Mouse (Mus musculus): ENCODE measurements at regions not wholly inside any gene's neighbourhood (a gene's known extent, or its start where the extent isn't known, plus 50 kb on each side); places are given as distances from the start of the nearest gene placed in this dataset.

GRCm38 (mm10) chr13:28797617-28798475, 155.7 kb downstream of the Sox4 start:
- intact Hi-C loops (cut with DNase I), result no loop called here

DNA sequence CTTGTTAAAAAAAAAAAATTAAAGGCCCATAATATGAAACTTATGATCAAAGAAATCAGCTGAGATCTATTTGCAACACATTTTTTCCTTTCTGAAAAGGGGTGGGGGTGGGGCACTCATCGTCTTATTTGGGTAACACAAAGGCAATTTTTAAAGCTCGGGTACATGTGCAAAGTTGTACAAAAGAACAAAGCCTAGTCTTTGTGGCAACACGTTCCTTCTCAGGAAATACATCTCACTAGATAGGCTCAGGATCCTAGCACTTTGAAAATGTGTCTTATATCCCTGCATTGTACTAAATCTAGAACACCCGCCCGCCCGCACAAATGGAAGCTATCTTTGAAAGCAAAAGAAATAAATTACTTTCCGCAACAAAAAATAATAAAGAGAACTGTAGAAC, 158.2 kb downstream of the Sox4 start:
- intact Hi-C loops (cut with DNase I), result no loop called here

DNA sequence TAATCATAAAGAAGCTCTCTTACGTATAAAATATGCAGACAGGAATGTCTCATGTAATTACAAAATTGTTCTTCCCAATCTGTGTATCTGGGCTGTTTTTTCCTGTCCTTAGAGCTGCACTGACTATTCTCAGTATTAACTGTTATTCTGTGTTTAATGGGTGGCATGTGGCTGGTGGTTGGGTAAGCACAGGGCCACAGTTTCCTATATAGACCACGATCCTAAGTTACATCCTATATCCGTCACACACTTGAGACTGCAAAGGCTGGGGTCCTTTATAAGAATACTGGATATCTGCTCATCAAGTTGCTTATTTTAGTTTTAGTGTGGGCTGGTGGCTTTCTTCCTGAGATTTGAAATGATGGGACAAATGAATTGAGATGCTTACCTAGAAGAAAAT, 159.0 kb downstream of the Sox4 start:
- intact Hi-C loops (cut with DNase I), result no loop called here

DNA sequence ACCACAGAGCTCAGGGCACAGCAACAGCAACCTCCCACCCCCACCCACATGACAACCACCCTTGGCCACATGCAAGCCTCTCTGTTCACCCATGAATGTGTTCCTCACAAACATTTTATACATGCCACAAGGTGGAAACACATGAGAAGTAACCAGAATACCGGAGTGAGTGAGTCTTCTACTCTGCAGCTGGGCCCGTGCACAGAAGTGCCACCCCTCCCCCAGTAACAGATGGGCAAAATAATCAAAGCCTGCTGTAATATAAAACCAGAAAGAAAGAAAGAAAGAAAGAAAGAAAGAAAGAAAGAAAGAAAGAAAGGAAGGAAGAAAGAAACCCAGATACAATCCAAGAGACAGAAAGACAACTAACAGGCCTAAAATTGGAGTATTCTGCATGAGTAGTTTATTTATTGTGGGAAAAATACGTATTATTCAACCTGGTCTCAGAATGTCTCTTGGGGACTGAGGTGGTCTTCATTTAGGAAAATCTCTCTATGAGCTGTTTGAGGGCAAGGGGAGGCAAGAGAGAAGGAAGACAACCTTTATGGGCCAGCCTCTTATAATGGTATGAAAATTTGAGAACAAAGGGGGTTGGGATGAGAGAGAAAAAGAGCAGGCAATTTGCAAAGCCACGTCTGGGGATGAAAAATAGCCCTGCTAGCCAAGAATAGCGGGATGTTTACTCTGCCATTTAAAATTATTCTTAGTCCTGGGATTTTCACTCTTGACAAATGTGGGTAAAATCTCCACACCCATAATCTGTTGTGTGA, 160.2 kb downstream of the Sox4 start:
- intact Hi-C loops (cut with DNase I), result no loop called here

DNA sequence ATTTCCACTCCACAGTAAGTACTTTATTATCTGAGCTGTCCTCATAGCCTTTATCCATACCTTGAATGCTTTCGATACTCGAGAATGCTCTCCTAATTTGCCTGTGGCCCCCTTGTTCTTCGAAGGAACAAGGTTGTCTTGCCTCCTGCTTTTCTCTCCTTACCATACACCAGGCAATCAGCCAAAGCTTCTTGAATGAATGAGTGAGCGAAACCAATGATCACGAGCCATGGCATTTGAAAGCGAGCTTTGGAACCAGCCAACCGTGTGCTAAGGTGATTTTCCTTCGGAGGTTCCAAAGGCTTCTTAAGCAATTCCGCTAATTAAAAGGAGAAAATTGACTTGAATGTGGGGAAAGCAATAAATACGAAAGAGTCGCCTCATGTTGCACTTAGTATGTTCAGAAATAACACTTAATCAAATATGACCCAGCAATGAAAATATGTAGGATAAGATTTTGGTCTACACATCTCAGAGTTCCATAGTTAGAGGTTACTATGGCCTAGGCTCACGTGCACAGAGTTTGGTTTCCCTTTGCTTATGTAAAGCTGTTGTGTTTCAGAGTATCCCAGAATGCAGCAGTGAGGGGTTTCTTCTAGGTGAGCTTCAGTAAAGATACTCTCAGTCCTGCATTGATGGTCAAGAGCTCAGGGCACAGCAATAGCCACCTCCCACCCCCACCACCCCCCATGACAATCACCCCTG, 160.9 kb downstream of the Sox4 start:
- intact Hi-C loops (cut with DNase I), result no loop called here

GRCm38 (mm10) chr13:28790381-28790780, 163.1 kb downstream of the Sox4 start:
- intact Hi-C loops (cut with DNase I), result no loop called here

- intact Hi-C loops (cut with DNase I), result no loop called here
Observed at GRCm38 (mm10) chr13:28787331-28787643, 166.2 kb downstream of the Sox4 start.

GRCm38 (mm10) chr13:28786629-28787330, 166.7 kb downstream of the Sox4 start:
- intact Hi-C loops (cut with DNase I), result no loop called here

- intact Hi-C loops (cut with DNase I), result no loop called here
Observed at GRCm38 (mm10) chr13:28782497-28783246, 170.8 kb downstream of the Sox4 start.

- intact Hi-C loops (cut with DNase I), result no loop called here
Observed at GRCm38 (mm10) chr13:28782081-28782480, 171.4 kb downstream of the Sox4 start.

GRCm38 (mm10) chr13:28781660-28782059, 171.9 kb downstream of the Sox4 start:
- intact Hi-C loops (cut with DNase I), result no loop called here

GRCm38 (mm10) chr13:28780462-28780861, 173.1 kb downstream of the Sox4 start:
- intact Hi-C loops (cut with DNase I), result no loop called here

DNA sequence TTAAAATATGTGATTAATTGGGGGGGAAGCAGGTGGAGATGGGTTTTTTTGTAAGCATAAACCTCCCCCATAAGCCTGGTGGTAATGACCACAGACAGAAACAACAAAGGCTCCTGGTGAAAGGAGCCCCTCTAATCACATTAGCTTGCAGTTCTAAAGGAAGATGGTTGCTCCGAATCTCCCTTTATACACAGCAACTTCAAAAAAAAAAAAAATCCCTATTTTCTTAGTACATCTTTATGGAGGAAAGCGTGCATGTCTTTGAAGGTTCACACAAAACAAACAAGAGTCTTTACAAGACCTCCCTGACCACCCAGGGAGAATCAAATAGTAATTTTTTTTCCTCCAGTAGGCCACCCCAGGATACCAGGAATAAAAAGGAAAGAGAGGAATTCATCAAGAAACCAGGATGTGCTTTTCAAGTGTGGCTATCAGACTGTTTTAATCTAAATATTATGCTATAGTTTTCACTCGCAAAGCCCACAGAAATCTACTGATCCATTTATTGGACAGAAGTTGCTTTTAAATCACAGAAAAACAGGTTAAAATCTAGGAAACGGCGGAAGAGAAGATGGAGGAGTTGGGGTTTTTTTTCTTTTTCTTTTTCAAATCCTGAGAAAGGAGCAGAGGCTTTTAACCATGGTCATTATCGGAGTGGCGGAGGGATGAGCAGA, 178.2 kb downstream of the Sox4 start:
- intact Hi-C loops (cut with DNase I), result no loop called here

GRCm38 (mm10) chr13:28774649-28775048, 178.9 kb downstream of the Sox4 start:
- intact Hi-C loops (cut with DNase I), result no loop called here

GRCm38 (mm10) chr13:28773466-28773865, 180.0 kb downstream of the Sox4 start:
- intact Hi-C loops (cut with DNase I), result no loop called here

DNA sequence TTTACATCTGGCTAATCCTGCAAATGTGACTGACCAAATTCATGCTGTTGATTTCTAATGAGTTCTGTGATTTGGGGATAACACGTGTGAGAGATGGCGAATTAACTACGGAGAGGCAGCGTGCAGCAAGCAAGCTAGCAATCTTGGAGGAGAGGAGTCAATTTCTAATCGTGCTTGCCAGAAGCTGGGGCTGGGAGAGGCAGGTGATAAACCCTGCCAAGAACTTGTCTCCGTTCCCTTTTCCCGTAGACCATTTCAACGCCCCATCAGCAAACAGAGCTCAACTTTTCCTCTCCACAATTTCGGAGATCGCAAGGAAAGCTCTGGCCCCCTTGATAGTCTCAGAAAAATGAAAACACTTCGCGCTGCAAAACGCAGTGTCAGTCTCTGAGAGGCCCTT, 183.0 kb downstream of the Sox4 start:
- intact Hi-C loops (cut with DNase I), result no loop called here

DNA sequence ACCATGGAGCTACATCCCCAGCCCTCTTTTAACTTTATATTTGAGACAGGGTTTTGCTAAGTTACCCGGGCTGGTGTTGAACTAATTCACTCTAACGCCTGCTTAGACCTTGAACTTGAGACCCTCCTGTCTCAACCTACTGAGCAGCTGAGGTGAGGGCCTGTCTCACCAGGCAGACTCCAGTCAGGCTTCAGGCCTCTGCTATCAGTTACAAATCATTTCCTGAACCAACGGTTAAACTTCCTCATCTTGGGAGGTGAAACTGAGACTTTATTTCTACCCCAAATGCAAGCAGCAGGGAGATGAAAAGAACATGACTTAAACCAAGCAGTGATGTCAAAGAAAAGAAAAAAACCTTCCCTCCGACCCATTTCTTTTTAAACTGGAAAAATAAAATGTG, 183.5 kb downstream of the Sox4 start:
- intact Hi-C loops (cut with DNase I), result no loop called here

GRCm38 (mm10) chr13:28768717-28769426, 184.6 kb downstream of the Sox4 start:
- intact Hi-C loops (cut with DNase I), result no loop called here

DNA sequence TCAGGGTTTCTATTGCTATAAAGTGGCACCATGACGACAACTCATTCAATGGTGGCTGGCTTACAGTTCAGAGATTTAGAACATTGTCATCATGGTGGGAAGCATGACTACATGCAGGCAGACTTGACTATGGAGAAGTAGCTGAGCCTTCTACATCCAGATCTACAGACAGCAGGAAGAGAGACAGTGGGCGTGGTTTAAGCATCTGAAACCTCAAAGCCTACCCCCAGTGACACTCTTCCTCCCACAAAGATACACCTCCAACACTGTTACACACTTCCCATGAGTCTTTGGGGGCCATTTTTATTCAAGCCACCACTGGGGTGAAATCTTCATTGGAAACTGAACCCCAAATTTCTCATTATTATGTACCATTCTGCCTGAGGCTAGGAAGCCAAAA, 191.0 kb downstream of the Sox4 start:
- intact Hi-C loops (cut with DNase I), result no loop called here

DNA sequence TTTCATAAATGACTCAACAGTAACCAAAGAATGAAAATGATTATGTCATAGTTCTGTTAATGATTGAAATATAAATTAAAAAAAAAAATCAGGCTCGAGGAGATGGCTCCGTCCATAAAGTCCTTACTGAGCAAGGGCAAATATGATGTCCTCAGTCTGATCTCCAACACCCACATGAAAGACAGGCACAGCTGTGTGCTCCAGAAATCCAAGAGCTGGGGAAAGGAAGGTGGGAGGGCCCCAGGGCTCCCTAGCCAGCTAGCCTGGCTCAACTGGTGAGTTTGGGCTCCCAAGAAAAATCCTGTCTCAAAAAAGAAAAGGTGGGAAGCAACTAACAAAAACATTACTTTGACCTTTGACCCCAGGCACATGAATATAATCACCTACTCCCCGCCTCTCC, 194.5 kb downstream of the Sox4 start:
- intact Hi-C loops (cut with DNase I), result no loop called here
